Mouse (Mus musculus) megakaryocyte, adult 5-6 weeks (primary cell): ENCODE data around the gene Plekha6. TPM values are rescaled to one million over a fixed set of nuclear protein-coding genes. Genes with fewer than 3 reads are reported as not detected.
A peak's percentile ranks its signal among the peaks of the same experiment; 100 is the strongest.

Experiments used
- ATAC-seq: 2 replicates; pipeline ENCODE4 v1.8.0; 2016; ENCODE audit warnings: mild to moderate bottlenecking, inconsistent platforms; ENCODE audit not compliant: poor library complexity, severe bottlenecking
- total RNA-seq, 2 experiments: library from RNA; stranded (forward) in 1 of 2; stranded (reverse) in 1 of 2; fragments of 153-499, 151-499 nt in 1 of 2; fragments of 221-1000, 200-1000 nt in 1 of 2; gene quantifications; 2 replicates each; pipeline versions ENCODE4 v1.2.3 to v1.2.4; 2015 to 2017

Plekha6 gene
- total RNA-seq, 2 experiments from 2014 or later = 0.11 to 0.15 TPM

DNA sequence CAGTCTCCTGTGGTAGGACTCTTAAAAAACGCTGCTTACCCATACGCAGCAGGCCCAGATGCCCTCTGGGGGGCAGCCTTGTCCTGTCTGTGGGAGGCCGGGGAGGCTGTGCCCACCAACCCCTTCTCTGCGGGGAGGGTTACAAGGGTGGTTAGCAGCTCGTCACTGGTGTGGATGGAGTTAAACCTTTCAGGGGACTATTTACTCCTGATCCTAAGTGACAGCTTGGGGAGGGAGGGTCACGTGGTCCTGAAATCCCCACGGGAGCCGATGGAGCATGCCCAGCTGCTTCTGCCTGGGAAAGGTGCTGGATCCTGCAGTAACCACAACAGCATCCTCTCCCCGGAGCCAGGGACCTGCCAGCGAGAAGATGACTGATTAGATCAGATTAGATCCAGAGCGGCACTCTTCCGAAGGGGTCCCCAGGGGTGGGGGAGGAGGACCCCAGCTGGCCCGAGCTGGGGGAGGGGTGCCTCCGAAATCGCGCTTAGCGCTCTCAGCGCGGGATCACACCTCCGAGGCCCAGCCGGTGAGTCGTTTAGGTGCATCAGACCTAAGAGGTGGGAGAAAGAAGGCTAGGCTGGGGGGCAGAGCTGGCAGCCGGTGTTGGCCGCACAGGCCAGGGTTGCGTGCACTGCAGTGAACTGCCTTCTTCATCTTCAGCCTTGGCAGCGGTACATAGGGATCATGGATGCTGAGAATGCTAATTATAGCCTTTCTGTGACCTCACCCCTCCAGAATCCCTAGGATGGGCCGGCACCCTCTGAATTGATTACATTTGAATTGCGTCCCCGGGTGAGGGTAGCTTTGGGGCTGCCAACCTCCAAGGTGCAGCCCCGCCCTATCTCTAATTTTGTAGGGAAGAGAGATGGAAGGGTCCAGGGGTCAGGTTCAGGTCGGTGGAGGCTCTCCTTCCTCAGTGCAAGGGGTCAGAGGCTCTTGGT is 17.3 kb downstream of the Plekha6 start:
- peak; percentile 36; the same call in 1 of the 2 replicates for ATAC-seq

DNA sequence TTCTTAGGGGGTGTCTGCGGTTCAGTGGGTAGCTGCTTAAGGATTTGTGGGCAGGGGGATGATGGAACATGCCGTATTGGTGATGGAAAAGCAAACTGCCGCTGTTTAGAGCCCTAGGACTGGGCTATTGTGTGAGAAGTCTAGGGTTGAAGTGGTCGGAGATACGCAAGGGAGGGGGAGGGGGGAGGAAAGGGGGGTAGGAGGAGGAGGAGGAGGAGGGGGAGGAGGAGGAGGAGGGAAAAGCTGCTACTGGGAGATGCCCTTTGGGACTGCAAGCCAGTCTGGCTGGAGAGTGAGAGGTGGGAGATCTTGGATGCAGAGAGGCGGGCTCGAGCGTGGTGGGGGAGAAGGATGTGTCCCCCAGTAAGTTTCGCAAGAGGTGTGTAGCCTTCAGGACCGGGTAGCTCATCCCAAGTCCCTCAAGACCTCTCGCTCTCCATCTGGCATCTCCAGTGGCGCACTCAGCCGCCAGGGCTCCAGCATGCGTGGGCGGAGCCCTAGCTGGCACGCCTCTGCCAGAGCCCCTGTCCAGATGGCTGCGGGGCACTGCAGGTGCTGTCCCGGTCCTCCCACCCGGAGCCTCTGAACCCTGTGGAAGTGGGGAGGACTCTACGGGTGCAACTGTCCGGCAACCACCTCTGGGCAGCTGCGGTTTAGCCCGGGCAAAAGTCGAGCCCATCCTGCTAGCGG is 18.2 kb downstream of the Plekha6 start:
- ATAC-seq = no peak

DNA sequence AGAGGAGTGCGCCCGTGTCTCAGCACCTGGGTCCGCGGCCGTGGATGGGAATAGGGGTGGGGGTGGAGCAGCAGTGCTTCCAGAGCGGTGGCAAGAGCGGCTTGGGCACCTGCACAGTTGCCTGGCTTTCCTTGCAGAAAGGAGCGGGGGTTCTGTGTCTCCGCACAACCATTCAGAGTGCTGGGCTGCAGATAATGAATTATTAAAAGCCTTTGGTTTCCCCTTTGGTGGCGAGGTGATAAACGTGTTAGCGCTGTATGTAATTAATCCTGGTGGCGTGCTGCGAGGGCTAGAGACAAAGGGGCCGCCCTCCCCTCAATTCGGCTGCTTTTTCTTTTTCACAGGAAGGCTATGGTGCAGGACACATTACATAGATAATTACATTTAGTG is 18.7 kb downstream of the Plekha6 start:
- ATAC-seq = no peak

DNA sequence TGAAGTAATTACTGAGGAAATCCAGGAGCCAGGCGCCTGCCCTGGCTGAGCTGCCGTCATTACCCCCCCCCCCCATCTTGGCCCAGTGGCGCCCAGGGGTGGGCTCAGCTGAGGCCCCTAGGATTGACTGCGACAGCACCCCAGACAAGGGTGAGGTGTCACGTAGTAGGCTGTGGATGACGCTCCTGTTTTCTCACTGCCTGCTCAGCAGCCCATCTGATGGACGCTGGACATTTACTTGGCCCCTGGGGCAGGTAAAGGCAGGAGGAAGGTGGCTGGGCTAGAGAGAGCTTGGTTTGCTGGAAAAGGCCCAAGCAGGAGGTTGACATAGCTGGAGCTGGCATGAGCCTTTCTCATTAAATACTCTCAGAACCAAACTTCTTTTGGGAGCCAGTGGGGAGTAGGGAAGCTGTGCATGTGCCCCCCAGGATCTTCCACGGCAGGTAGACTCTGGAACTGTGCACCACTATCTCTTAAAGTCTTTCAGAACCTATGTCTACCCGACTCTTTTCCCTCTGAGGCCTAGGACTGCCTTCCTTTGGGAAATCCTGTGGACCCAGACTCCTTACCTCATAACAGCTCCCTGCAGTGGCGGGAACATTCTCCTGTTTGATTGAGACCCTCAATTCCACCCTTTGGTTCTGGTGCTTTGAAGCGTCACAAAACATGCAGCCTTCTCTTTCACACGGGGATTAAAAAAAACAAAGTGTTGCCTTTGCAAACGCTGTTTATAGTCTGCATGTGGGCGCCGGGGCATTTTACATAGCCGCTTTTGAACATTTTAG is 19.3 kb downstream of the Plekha6 start:
- ATAC-seq = no peak

DNA sequence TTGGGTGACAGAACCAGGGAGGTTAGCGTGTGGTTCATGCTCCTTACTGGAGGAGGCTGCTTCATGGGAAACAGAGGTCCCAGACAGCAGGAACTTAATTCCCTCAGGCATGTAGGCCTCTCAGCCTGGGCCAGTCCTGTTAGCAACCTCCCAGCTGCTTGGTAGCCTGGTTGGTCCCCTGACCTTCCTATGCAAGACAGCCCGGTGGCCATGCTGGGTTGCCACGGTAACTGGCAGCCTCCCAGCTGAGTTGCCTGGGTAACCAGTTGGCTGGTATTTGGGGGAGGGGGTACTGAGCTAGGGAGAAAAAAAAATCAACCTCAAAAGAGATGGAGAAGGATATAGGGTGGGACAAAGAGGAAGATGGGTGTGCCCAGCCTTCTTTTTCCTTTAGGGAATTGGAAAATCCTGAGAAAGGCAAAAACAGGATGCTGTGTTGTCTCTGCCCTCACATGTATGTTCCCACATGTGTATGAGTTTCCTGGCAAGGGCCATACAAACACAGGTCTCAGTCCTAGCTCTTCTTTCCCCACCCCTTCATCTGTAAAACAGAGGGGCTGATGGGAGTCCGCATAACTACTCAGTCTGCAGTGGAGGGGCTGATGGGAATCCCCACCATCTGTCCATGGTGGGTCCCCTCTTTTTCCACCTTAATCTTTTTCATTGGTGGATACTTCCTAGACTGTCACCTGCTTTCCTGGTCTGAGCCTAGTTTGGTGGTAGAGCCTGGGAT is 24.1 kb downstream of the Plekha6 start:
- ATAC-seq = no peak

DNA sequence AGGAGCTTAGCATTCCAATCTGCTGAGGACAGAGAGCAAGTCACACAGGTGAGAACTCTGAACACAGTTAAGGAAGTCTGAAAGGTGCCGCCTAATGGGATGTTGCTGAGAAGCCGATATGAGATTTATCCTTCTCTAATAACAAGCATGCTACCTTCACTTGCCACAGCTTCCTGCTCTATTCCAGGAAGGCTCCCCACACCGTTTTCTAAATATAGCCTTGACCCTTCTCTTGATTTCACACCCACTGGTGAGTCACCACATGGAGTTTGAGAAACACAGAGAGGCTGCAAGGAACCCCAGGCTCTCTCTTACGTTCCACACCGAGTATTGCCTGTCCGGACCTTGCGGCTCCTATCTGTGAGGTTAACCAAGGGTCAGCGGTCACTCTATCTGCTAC is 24.7 kb downstream of the Plekha6 start:
- ATAC-seq = no peak

DNA sequence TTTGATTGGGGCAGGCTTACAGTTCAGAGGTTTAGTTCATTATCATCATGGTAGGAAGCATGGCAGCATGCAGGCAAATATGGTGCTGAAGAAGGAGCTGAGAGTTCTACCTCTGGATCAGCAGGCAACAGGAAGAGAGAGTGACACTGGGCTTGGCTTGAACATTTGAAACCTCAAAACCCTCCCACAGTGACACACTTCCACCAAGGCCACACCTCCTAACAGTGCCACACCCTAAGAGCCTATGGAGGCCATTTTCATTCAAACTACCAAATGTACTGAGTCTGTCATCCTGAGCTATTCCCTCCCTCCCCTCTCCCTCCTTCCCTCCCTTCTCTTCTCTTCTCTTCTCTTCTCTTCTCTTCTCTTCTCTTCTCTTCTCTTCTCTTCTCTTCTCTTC is 25.5 kb downstream of the Plekha6 start:
- ATAC-seq = no peak

DNA sequence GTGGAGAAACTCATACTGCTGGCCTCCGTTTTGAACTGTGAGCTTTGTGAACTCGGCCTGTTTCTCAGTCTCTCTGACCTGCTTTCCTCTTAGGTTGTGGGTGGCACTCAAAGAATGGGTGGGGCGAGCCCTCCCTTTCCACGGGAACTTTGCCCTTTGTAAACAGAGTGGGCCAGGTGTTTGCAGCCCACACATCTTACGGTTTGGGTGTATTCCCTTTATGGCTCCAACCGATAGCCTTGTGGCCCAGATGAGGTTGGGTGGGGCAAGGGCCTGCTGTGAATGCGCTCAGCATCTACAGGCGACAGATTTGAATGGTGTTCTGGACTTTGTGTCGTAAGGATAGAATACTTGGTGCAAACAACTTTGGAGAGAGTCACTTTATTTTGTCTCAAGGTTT is 26.5 kb downstream of the Plekha6 start:
- no peak for ATAC-seq

DNA sequence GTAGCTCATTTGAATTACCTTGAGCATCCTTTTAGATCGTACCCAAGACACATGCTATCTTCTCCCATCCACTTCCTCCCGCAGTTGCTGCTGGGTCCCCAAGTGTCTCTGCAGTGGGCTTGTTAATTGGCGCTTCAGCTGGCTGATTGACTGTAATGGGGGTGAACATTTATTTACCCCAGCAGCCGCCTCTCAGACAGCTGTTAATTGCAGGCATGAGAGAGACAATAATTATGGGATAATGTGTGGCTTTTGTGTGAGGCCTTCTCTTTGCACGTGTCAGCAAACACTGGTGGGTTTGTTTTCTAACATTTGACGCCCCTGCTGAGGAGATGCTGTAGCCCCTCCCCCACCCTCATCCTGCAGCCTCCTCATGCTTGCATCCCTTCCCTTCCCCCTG is 32.2 kb downstream of the Plekha6 start:
- ATAC-seq = no peak

DNA sequence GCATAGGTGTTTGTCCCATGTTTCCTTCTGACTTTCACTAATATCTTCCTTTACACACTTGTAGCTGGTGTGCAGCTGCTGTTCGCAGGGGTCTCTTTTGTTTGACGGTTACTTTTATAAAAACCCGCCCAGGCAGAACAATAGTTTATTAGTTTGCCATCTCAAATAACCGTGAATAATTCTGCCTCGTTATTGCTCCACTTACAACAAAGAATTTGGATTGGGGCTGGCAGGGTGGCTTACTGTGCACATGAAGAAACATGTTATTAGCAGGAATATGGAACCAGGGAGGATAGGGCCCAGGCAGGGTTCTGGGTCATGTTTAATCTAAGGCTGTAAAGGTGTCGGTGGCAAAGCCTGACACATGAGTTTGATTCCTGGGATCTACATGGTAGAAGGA is 33.3 kb downstream of the Plekha6 start:
- no peak for ATAC-seq

DNA sequence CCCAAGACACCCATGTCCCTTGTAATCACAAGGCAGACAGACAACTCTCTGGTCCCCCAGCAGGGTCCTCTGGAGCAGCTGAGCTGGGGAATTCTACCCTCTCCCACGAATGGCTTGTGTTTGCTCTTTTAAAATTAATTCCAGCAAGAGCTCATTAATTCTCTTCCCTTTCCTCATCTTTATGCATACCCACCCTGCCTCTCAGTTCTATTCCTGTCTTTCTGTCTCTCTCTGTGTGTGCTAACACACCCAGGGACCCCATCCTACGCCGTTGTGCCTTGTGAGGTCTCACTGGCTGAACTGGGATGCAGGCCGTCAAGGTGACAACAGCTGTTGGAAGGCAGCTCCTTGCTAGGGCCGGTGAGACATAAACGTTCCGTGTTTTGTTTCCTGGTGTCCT is 35.7 kb downstream of the Plekha6 start:
- ATAC-seq = no peak

DNA sequence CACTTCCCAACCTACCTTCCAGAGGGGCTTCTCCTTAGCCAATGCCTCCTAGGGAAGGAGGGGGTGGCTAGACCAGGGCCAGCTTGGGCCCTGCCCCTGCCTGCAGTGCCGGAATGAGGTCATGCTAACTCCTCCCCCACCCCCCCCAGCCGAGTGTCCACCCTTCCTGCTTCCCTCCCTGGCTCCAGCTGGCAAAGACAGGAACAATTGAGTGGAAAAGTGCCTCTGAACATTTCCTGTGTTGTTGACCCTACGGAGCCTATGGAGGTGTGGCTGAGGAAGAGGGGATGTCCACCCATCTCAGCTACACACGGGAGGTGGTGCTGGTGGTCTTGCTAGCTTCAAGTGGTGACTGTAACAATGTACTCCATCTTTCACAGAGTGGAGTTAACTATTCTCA is 37.5 kb downstream of the Plekha6 start:
- no peak for ATAC-seq

DNA sequence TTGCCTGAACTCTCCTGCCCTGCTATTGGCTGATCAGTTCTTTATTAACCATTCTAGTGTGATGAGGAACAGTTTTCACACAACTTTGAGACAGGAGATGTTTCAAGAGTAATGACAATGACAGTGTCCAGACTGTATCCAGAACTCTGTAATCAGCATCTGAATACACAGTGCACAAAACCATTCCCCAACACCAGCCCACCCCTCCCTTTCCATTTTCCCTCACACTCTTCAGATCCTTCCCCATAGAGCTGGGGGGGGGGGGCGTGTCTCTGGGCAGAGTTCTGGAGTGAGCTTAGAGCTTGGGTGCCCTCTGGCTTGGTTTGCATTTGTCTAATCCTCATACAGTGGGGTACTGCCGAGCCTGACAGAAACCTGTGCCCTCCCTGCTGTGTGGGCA is 39.7 kb downstream of the Plekha6 start:
- no peak for ATAC-seq

DNA sequence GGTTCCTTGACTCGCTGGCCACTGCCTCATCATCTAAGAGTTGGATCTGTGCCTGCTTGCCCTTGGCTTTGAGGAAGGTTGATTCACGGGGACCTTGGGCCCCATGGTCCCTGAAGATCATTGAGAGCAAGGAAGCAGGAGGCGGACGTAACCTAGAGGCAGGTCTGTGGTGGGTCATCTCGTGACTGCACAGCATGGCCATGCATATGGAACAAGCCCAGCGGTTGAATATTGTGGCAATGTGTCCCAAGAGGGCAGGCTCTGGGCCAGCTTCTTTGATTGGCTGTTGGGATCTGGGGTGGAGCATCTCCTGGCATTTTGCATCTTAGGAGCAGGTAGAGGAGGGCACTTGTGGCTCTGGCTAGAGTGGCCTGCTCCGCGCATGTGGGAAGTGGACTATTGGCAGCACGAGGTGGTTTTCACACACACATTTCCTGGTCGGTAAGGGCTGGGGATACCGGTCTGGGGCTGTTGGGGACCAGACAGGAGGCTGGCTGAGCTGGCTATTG is 40.4 kb downstream of the Plekha6 start:
- ATAC-seq = no peak

DNA sequence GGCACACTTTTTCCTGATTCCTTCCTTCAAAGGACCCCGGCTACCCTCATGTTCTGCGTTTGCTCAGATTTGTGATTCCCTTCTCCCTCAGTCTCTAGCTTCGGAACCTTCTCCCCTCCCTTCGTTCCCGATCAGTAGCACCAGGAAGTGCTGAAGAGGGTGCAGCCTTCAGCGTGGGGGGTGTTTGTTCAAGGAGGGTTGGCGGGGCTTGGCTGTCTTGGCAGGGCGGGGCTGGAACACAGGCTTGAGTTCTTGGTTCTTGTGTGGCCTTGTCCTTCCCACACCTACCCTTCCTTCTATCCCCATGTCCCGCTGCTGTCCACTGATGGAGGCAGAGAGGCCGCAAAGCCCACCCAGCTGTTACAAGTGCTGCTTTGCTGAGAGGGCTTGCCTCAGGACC is 41.0 kb downstream of the Plekha6 start:
- no peak for ATAC-seq

DNA sequence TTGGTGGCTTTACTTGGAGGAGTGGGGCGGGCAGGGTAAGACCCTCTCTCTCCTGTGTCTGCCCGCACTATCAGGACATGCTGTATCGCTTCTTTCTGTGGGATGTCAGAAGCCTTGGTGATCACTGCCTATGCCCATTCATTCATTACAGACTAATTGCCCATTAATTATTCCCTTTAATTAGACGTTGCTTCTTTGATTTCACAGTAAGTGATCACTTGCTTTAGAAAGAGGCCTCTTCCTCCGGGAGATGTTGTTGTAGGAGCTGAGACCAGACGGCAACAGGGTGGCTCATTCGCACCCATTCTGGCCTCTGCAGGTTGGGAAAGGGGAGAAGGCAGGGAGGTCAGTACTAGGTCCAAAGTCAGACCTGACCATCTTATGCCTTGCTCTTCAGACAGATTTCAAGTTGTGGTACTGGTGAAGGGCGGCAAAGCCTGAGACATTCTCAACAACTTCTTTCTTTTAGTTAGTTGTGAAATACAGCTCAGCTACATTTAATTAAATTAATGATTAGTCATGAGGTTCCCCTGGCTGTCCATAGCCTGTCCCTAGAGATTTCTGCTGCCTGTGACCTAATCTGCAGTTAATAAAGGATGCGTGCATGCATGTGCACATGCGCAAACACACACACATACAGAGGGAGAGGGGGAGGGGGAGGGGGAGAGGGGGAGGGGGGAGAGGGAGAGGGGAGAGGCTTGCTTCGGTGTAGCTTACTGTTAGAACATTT is 44.2 kb downstream of the Plekha6 start:
- no peak for ATAC-seq

DNA sequence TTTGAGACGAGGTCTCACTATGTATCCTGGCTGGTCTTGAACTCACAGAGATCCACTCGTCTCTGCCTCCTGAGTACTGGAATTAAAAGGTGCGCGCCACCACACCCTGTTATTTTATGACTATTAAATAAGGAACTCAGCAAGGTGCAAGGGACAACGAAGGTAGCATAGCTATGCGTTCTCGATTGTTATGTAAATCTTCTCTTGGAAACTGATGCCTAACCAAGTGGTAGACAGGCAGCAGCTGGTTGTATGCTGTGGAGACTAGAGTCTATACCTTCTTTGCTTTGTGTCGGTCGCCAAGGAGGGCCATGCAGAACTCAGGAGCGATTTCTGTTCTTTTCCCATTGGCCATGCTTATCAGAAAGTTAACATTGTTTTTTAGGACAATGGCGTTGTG is 45.0 kb downstream of the Plekha6 start:
- ATAC-seq = no peak

DNA sequence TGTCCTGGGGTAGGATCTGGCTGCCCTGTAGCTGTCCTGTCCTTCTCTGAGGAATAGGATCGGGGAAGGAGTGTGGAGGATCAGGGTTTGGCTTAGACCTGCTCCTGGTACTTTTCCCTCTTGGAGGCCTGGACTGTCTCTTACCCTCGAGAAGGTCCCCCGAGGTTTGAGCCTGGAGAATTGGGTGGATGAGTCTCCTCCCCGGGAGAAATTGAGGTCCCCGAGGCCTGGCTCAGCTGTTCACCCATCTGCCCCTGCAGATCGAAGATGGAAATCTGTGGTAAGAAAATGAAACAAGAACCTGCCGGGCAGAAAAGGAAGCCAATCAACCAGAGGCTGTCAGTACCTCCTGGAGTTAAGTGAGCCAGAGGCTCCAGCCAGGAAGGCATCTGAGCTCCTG is 45.5 kb downstream of the Plekha6 start:
- no peak for ATAC-seq

DNA sequence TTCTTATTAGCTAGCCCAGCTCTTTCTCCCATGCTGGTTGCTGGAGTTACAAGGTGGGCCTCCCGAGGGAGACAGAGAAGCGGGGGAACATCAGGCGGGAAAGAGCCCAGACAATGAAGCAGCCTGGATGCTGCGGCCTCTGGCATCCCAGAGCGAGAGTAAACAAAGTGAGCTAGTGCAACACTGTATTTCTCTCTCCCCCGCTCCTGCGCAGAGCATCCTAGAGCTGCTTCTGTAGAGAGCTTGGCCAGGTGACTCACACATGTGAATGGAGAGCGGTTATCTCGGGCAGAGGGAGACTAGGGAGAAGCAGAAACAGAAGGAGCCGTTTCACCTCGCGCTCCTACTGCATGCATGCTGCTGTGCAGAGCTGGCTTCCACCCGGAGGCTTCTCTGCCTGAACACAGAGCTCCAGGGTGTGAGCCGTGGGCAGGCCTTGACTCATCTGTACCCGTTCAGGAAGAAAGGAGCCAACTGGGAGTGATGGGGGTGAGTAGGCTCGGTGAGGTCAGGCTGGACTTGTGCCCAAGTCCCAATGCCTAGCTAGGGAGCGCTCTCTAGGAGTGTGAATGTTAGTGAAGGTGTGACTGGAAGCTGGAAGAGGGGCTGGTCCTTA is 46.0 kb downstream of the Plekha6 start:
- no peak for ATAC-seq
